Mouse (Mus musculus) kidney, adult 2 months (tissue): ENCODE measurements around the gene Dera. TPM values are rescaled to one million over a fixed set of nuclear protein-coding genes. Genes with fewer than 3 reads are reported as not detected.

Source experiments
- DNase-seq: peaks from one replicate; pipeline ENCODE4 v3.0.0; 2021
- H3K27ac ChIP-seq: fragments of 200-500 bp; 2 replicates; pipeline ENCODE4 v1.5.1; 2012; ENCODE audit warnings: low read depth, low read length, control low read depth, inconsistent platforms; ENCODE audit not compliant: insufficient read depth
- H3K27me3 ChIP-seq: fragments of 200-500 bp; replicated peaks from 2 replicates; pipeline ENCODE4 v1.6.1; 2012; ENCODE audit warnings: mild to moderate bottlenecking, moderate library complexity, low read length, inconsistent platforms; ENCODE audit not compliant: control insufficient read depth, insufficient read depth
- H3K36me3 ChIP-seq: fragments of 200-500 bp; 2 replicates; pipeline ENCODE4 v1.6.1; 2012; ENCODE audit warnings: mild to moderate bottlenecking, moderate library complexity, low read length, inconsistent platforms; ENCODE audit not compliant: control insufficient read depth, insufficient read depth
- H3K4me1 ChIP-seq: fragments of 200-500 bp; 2 replicates; pipeline ENCODE4 v1.6.1; 2011; ENCODE audit warnings: low read length; ENCODE audit not compliant: control insufficient read depth, insufficient read depth
- H3K4me3 ChIP-seq: fragments of 200-500 bp; 2 replicates; pipeline ENCODE4 v1.5.1; 2011; ENCODE audit warnings: mild to moderate bottlenecking, low read depth, low read length, control low read depth; ENCODE audit not compliant: insufficient read depth
- CTCF ChIP-seq: fragments of 200-500 bp; conservative IDR thresholded peaks from 2 replicates; pipeline ENCODE4 v1.5.1; 2011; ENCODE audit warnings: low read depth, mild to moderate bottlenecking, control low read depth, low read length, moderate library complexity, mixed read lengths; ENCODE audit not compliant: insufficient read depth, insufficient read length
- POLR2A ChIP-seq: fragments of 200-500 bp; IDR thresholded peaks from one replicate; pipeline ENCODE4 v1.6.1; 2011; ENCODE audit warnings: low read depth, low read length, control low read depth
- WGBS: fragments of 180-500 bp; shearing (Covaris S2); methylation state at CpG from one replicate; pipeline ENCODE4 v1.1.7; 2018; 5-methylcytosine and 5-hydroxymethylcytosine counted together
- polyA plus RNA-seq: library from polyadenylated mRNA; depleted of rRNA; stranded (reverse); fragments of >200 nt; gene quantifications from 2 replicates; pipeline ENCODE4 v1.2.3, GENCODE M21; 2012

Dera gene
- polyA plus RNA-seq, 1 experiment = 38.2 TPM

DNA sequence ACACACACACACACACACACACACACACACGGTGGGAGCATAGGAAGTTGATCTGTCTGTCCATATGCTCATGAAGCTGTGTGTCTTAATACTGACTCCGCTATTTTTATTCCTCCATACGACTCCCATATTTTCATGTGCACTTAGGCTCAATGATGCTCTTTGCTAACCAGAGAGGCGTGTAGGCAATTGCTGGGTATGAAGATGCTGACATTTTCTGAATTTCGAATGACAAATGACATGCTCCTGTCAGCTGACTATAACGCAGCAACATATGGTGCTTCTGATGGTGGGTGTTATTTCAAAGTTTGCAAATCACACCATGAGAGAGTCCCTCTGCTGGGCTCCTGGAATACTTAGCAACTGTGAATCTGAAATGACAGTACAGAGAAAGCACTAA is 116.3 kb downstream of the Dera start:
- Histone ChIP-seq H3K4me3 (no peak overlapping the region), H3K4me1 (0 out of 2 replicates have a peak, but pooled peaks cover 3% of the 10 kb centered on the region), H3K27ac (no peak overlapping the region), H3K36me3 (no peaks in the 10 kb centered on the region), H3K27me3 (no peaks in the 10 kb centered on the region)
- no peak for DNase-seq
- WGBS = 77% methylated on average over 6 of the region's 6 CpGs
- TF ChIP-seq CTCF (no peak), POLR2A (no peak)

DNA sequence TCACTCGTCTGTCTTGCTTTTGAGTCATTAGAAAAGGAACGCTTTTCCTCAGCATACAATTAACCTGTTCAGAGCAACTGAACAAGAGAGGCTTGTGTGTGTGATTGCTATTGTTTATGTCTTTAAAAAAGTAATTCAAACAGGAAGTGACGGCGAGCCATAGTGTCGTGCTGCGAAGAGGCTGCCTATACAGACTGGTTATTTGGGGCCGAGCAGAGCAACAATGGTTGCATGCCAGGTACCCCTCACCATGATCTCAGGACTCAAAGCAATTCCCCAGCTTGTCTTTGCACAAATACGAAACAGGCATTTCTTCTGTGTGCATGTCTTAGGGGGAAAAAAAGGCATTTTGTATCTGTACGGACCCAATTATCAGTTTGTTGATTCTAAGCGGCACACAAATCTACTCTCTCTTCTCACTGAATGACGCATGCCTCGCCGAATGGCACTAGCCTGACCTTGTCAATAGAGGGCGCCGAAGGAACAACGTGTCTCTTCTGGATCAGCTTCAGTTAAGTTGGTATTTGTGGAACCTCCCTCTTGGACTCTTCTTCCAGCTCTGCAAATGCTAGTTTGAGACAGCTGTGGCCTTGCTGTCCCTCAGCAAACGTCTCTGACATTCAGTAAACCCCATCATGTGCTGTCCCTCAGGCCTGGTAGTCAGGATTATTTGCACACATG is 117.8 kb downstream of the Dera start:
- TF ChIP-seq CTCF (peak; percentile 79), POLR2A (no peak)
- DNase-seq = peak; percentile 61
- Histone ChIP-seq H3K36me3 (no peaks in the 10 kb centered on the region), H3K27me3 (no peaks in the 10 kb centered on the region), H3K4me3 (no peak overlapping the region), H3K27ac (no peak overlapping the region), H3K4me1 (0 out of 2 replicates have a peak, but pooled peaks cover 3% of the 10 kb centered on the region)
- WGBS = 52% methylated on average over 17 of the region's 17 CpGs

DNA sequence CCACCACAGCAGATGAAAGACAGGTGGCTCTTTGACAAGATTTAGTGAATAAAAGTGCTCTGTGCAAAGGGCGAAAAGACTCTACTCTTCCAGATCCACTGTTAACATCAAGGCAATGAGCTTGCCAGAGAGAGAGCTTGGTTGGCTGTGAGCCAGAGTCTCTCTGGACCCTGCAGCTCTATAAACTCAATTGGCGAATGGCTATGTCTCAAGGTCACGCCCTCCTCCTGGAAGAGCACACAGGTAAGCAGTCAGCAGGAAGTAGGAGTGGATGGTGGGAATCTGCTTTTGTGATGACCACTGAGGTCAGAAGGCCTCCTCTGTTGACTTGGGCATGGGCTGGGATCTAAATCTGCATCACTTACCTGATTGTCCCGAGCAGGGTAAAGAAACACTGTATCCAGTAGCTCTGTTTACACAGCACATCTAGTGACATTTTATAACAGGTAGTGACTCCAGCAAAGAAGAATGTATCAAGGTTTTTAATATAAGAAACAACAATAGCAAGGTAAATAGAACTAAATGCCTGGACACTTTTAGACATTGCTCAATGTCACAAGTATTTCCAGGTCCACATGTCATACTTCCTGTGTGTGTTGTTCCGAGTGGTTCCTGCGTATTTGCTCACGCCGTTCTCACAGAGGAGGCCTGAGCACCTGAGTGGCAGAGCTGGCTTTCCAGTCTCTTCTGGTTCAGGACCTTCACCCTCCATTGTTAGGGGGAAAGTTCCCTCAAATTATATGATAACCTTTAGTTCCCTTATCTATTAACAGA is 120.3 kb downstream of the Dera start:
- WGBS = 65% methylated on average over 8 of the region's 8 CpGs
- peak; percentile 5 for DNase-seq
- Histone ChIP-seq H3K4me1 (0 out of 2 replicates have a peak, but pooled peaks cover 3% of the 10 kb centered on the region), H3K27me3 (no peaks in the 10 kb centered on the region), H3K27ac (no peak overlapping the region), H3K4me3 (no peak overlapping the region), H3K36me3 (no peaks in the 10 kb centered on the region)
- TF ChIP-seq CTCF (no peak), POLR2A (no peak)

DNA sequence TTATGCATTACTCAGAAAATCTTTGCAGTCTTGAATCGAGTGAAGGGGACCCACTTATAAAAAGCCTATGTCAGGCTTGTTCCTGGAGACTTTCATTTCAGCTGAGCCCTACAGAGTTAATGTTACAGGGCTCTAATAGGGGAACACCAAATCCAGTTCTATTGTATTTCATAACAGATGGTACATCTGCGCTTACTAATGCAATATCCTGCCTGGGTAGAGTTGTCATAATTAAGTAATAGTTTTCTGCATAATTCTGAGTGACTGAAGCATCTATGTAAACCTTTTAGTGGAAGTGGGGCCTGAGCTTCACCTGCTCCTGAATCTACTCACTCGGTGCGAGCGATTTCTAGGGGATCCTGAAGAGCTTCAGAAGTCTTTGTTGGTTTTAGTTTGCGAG is 131.3 kb downstream of the Dera start:
- DNase-seq = no peak
- no peak overlapping the region for H3K27ac ChIP-seq
- TF ChIP-seq CTCF (no peak), POLR2A (no peak)
- no peaks in the 10 kb centered on the region for H3K27me3 ChIP-seq
- H3K36me3 ChIP-seq = no peaks in the 10 kb centered on the region
- H3K4me3 ChIP-seq = no peak overlapping the region
- 92% methylated on average over 6 of the region's 6 CpGs for WGBS
- H3K4me1 ChIP-seq = no peaks in the 10 kb centered on the region

DNA sequence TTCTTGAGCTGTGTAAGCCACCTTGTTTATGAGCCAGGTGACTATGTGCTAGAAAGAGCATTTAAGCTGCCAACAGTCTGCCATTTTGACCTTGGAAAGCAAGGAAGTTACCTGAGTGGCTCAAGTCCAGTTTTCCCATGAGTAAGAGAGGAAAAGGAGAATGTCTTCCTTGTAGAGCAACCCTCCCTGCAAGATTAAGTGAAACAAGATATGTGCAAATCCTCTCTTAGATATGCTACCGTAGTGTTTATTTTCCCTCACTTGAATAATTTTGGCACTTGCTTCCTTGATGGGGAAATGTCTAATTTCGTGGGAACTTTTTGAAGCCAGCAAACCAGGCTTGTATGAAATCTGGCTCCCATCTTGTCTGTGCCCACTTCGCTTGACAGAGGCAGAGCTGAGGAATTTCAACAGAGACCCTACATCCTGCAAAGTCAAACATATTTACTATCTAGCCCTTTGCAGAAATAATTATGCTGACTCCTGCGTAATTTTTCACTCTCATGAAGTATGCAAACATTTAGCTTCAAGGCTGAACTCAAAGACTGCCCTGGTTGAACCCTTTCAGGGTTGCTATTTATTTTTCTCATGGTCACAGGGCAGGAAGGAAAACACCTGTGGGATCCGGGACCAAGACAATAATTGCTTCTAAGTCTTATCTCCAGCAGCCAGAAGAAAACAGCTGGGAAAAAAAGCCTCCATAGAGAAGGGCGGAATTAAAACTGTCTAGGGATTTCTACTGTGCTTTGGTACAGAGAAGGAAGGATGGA is 132.0 kb downstream of the Dera start:
- Histone ChIP-seq H3K4me1 (no peaks in the 10 kb centered on the region), H3K27ac (no peak overlapping the region), H3K4me3 (no peak overlapping the region), H3K27me3 (no peaks in the 10 kb centered on the region), H3K36me3 (no peaks in the 10 kb centered on the region)
- 29% methylated on average over 6 of the region's 6 CpGs for WGBS
- no peak for DNase-seq
- TF ChIP-seq POLR2A = no peak

DNA sequence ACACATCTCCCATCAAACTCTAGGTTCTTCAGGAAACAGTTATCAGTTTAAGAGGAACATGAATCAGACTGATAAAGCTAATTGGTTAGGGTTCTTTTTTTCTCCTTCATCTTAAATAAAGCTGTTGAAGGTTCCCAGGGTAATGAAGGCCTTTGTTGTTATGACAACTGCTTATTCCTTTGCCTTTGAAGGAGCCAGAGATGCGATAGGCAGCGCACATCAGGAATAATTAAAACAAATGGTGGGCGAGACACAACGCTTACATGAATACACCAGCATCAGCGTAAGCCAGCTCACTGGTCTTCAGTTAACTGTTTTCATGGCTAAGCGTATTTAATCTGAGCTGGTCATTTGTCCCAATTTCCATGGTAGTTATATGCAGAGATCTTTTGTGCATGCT is 132.9 kb downstream of the Dera start:
- no peak overlapping the region for H3K27ac ChIP-seq
- no peaks in the 10 kb centered on the region for H3K4me1 ChIP-seq
- no peak overlapping the region for H3K4me3 ChIP-seq
- no peak for DNase-seq
- H3K36me3 ChIP-seq = no peaks in the 10 kb centered on the region
- no peak for TF ChIP-seq POLR2A
- no peak for TF ChIP-seq CTCF
- 75% methylated on average over 6 of the region's 6 CpGs for WGBS
- H3K27me3 ChIP-seq = no peaks in the 10 kb centered on the region

DNA sequence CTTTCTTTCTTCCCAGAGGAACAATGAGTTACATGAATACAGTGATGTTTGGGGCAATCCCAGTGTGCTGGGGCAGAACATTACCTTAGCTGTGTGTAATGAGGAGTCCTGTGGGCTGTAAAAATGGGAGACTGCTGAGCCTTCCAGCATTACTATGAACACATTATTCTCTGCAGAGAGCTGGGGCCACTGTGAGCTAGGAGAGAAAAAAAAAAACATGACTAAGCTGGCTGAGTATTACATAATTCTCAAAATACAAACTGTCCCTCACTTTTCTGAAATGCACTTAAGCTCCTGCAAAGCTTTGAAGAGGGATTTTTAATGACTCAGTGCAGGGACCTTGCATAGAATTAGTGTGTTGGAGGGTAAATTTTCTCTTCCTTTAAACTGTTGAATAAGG is 143.3 kb downstream of the Dera start:
- Histone ChIP-seq H3K27ac (no peak overlapping the region), H3K4me1 (no peaks in the 10 kb centered on the region), H3K27me3 (no peaks in the 10 kb centered on the region), H3K36me3 (no peaks in the 10 kb centered on the region), H3K4me3 (no peak overlapping the region)
- no peak for TF ChIP-seq CTCF
- TF ChIP-seq POLR2A = no peak
- no peak for DNase-seq
